Mouse (Mus musculus) liver, embryonic 11.5 days (tissue): ENCODE measurements around the gene A930004D18Rik. TPM values are rescaled to one million over a fixed set of nuclear protein-coding genes. Genes with fewer than 3 reads are reported as not detected.

Experiments used
- ATAC-seq: fragments of 200-750 bp; cut with Nextera tagmentation; replicated peaks from 2 replicates; pipeline ENCODE4 v1.8.0; 2017; ENCODE audit warnings: moderate number of reproducible peaks, mild to moderate bottlenecking, moderate TSS enrichment, moderate library complexity; ENCODE audit not compliant: low FRiP score
- DNase-seq: peaks from one replicate; pipeline ENCODE4 v3.0.0-alpha.2; 2017; ENCODE audit warnings: low spot score
- H3K27ac ChIP-seq: fragments of 300-500 bp; sonication (generic); 2 replicates; pipeline ENCODE4 v1.5.1; 2014; ENCODE audit warnings: mild to moderate bottlenecking, low read depth, low read length, control low read depth
- H3K27me3 ChIP-seq: fragments of 300-500 bp; sonication (generic); replicated peaks from 2 replicates; pipeline ENCODE4 v1.6.1; 2014; ENCODE audit warnings: low read length, mixed read lengths; ENCODE audit not compliant: control insufficient read depth, insufficient read depth
- H3K36me3 ChIP-seq: fragments of 300-500 bp; sonication (generic); 2 replicates; pipeline ENCODE4 v1.6.1; 2014; ENCODE audit warnings: mild to moderate bottlenecking, low read length, moderate library complexity, mixed read lengths; ENCODE audit not compliant: control insufficient read depth, insufficient read depth
- H3K4me1 ChIP-seq: fragments of 300-500 bp; sonication (generic); replicated peaks from 2 replicates; pipeline ENCODE4 v1.6.1; 2014; ENCODE audit warnings: low read length, mixed read lengths; ENCODE audit not compliant: control insufficient read depth, insufficient read depth
- H3K4me2 ChIP-seq: fragments of 300-500 bp; sonication (generic); 2 replicates; pipeline ENCODE4 v1.6.1; 2014; ENCODE audit warnings: mild to moderate bottlenecking, control low read depth, moderate library complexity
- H3K4me3 ChIP-seq: fragments of 300-500 bp; sonication (generic); 2 replicates; pipeline ENCODE4 v1.5.1; 2014; ENCODE audit warnings: low read depth, low read length, control low read depth
- H3K9ac ChIP-seq: fragments of 300-500 bp; sonication (generic); 2 replicates; pipeline ENCODE4 v1.6.1; 2014; ENCODE audit warnings: low read depth, low read length, control low read depth
- H3K9me3 ChIP-seq: fragments of 300-500 bp; sonication (generic); 2 replicates; pipeline ENCODE4 v1.6.1; 2016; ENCODE audit warnings: low read length, inconsistent platforms, mixed read lengths; ENCODE audit not compliant: control insufficient read depth
- WGBS: fragments of 180-500 bp; shearing (Covaris S2); extraction: QIAGEN DNeasy Blood & Tissue Kit; methylation state at CpG from one replicate; pipeline ENCODE4 v1.1.7; 2014; 5-methylcytosine and 5-hydroxymethylcytosine counted together
- polyA plus RNA-seq: library from polyadenylated mRNA; unstranded; fragments of >200 nt; fragmentation: Nextera tagmentation; extraction: Ambion mirVana; gene quantifications from 2 replicates; pipeline ENCODE4 v1.2.1, GENCODE M21; 2014

A930004D18Rik gene
- polyA plus RNA-seq, 1 experiment from 2014 or later, result 3.9 TPM

- no peak for DNase-seq
- H3K4me2 ChIP-seq, result peak overlapping the region; percentile 96
- H3K27ac ChIP-seq, result 0 out of 2 replicates have a peak overlapping the region, but pooled peaks have one; percentile 72
- 24% methylated on average over 2 of the region's 2 CpGs for WGBS
- ATAC-seq, result no peak
- H3K36me3 ChIP-seq, result no peaks in the 10 kb centered on the region
- no peak overlapping the region for H3K4me3 ChIP-seq
- peaks cover 20% of the 10 kb centered on the region for H3K27me3 ChIP-seq
- H3K9ac ChIP-seq, result no peak overlapping the region
- peaks cover 6% of the 10 kb centered on the region for H3K4me1 ChIP-seq
- H3K9me3 ChIP-seq, result no peaks in the 10 kb centered on the region
Observed at GRCm38 (mm10) chr2:18050018-18050417, 12.5 kb upstream of the A930004D18Rik start.

GRCm38 (mm10) chr2:18049279-18049821 lies 11.8 kb upstream of the A930004D18Rik start:
- Histone ChIP-seq H3K9me3 (no peaks in the 10 kb centered on the region), H3K9ac (0 out of 2 replicates have a peak overlapping the region, but pooled peaks have one; percentile 2), H3K4me1 (peaks cover 6% of the 10 kb centered on the region), H3K4me2 (peak overlapping the region; percentile 96), H3K27ac (peak overlapping the region; percentile 72), H3K36me3 (no peaks in the 10 kb centered on the region), H3K4me3 (peak overlapping the region; percentile 86), H3K27me3 (peaks cover 20% of the 10 kb centered on the region)
- WGBS, result 14% methylated on average over 11 of the region's 11 CpGs
- ATAC-seq (no peak), DNase-seq (no peak)

- 2% methylated on average over 17 of the region's 17 CpGs for WGBS
- no peak for ATAC-seq
- peak within 1 kb of the TSS; percentile 86 for H3K4me3 ChIP-seq
Observed at GRCm38 (mm10) chr2:18048453-18049075, 11.0 kb upstream of the A930004D18Rik start, which contains the start of gene Skida1. TSS of gene Skida1 (minus strand) at chr2:18049051.

GRCm38 (mm10) chr2:18047646-18048452 lies 10.3 kb upstream of the A930004D18Rik start:
- peaks cover 7% of the 10 kb centered on the region for H3K4me1 ChIP-seq
- peak; percentile 89 for ATAC-seq
- H3K27me3 ChIP-seq, result peaks cover 20% of the 10 kb centered on the region
- peak overlapping the region; percentile 92 for H3K27ac ChIP-seq
- peak overlapping the region; percentile 96 for H3K4me2 ChIP-seq
- peak; percentile 84 for DNase-seq
- no peaks in the 10 kb centered on the region for H3K9me3 ChIP-seq
- WGBS, result under 1% methylated on average over 70 of the region's 70 CpGs
- no peaks in the 10 kb centered on the region for H3K36me3 ChIP-seq
- H3K9ac ChIP-seq, result peak overlapping the region; percentile 88
- peak overlapping the region; percentile 86 for H3K4me3 ChIP-seq

More at GRCm38 (mm10) chr2:18048453-18049075, 11.0 kb upstream of the A930004D18Rik start, which contains the start of gene Skida1:
- Histone ChIP-seq H3K4me2 (peak within 1 kb of the TSS; percentile 96), H3K36me3 (no peaks in the 10 kb centered on the region), H3K9me3 (no peaks in the 10 kb centered on the region), H3K27ac (peak within 1 kb of the TSS; percentile 92), H3K9ac (peak within 1 kb of the TSS; percentile 88), H3K27me3 (peaks cover 20% of the 10 kb centered on the region), H3K4me1 (peaks cover 6% of the 10 kb centered on the region)
- DNase-seq, result no peak

GRCm38 (mm10) chr2:18046758-18047645 lies 9.5 kb upstream of the A930004D18Rik start:
- H3K4me1 ChIP-seq, result peaks cover 8% of the 10 kb centered on the region
- H3K9me3 ChIP-seq, result no peaks in the 10 kb centered on the region
- DNase-seq (no peak), ATAC-seq (peak; percentile 73)
- no peaks in the 10 kb centered on the region for H3K36me3 ChIP-seq
- peak overlapping the region; percentile 88 for H3K9ac ChIP-seq
- peak overlapping the region; percentile 92 for H3K27ac ChIP-seq
- H3K4me2 ChIP-seq, result peak overlapping the region; percentile 96
- under 1% methylated on average over 64 of the region's 64 CpGs for WGBS
- peak overlapping the region; percentile 86 for H3K4me3 ChIP-seq
- peaks cover 20% of the 10 kb centered on the region for H3K27me3 ChIP-seq

GRCm38 (mm10) chr2:18046186-18046585 lies 8.6 kb upstream of the A930004D18Rik start:
- Histone ChIP-seq H3K4me2 (peak overlapping the region; percentile 96), H3K27me3 (peaks cover 18% of the 10 kb centered on the region), H3K4me3 (peak overlapping the region; percentile 86), H3K9me3 (no peaks in the 10 kb centered on the region), H3K4me1 (peaks cover 12% of the 10 kb centered on the region), H3K36me3 (no peaks in the 10 kb centered on the region), H3K9ac (peak overlapping the region; percentile 88), H3K27ac (no peak overlapping the region)
- WGBS, result 8% methylated on average over 4 of the region's 4 CpGs
- no peak for ATAC-seq
- DNase-seq, result no peak

GRCm38 (mm10) chr2:18045781-18046181 lies 8.2 kb upstream of the A930004D18Rik start:
- ATAC-seq (no peak), DNase-seq (no peak)
- Histone ChIP-seq H3K4me1 (peaks cover 14% of the 10 kb centered on the region), H3K27ac (no peak overlapping the region), H3K4me3 (peak overlapping the region; percentile 86), H3K4me2 (peak overlapping the region; percentile 96), H3K36me3 (no peaks in the 10 kb centered on the region), H3K9ac (peak overlapping the region; percentile 88), H3K27me3 (peaks cover 18% of the 10 kb centered on the region), H3K9me3 (no peaks in the 10 kb centered on the region)
- 43% methylated on average over 6 of the region's 6 CpGs for WGBS
